Mouse (Mus musculus): ENCODE data around the gene Proser3. TPM values are rescaled to one million over a fixed set of nuclear protein-coding genes. Genes with fewer than 3 reads are reported as not detected.
"Not testable (repeated sequence)": the region's sequence is repeated elsewhere in the genome, so short reads cannot be mapped to it uniquely, and the experiment has no call there.

Gene Proser3
- polyA plus RNA-seq, 1 experiment from 2014 or later, result 12.1 TPM

DNA sequence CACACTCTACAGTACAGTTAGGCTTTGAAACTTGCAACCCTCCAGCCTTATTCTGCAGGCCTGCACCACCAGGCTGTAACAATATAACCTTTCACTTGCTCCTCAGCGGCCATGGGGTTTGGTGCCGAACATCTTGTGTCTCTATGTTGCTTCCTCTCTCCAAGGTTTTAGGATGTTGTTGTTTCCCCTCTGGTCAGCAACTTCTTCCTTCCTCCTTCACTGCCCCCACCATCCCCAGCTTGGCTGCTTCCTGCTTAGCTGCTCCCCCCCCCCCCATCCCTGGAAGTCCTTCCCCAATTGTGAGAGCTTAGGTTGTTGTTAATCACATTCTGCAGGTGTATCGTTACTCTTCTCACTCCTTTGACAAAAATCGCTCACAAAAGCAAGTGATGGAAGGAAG lies 44.0 kb downstream of the Proser3 start:
- 70% methylated on average over 4 of the region's 4 CpGs for WGBS
- no peak overlapping the region for H3K27ac ChIP-seq
- H3K36me3 ChIP-seq, result no peaks in the 10 kb centered on the region
- ATAC-seq (ENCODE audit: insufficient number of reproducible peaks, low FRiP score, low TSS enrichment, low read depth), result no peak
- no peaks in the 10 kb centered on the region for H3K9me3 ChIP-seq
- no peaks in the 10 kb centered on the region for H3K4me1 ChIP-seq
- H3K4me2 ChIP-seq, result no peak overlapping the region
- no peak overlapping the region for H3K9ac ChIP-seq
- H3K4me3 ChIP-seq, result no peak overlapping the region
- no peaks in the 10 kb centered on the region for H3K27me3 ChIP-seq

DNA sequence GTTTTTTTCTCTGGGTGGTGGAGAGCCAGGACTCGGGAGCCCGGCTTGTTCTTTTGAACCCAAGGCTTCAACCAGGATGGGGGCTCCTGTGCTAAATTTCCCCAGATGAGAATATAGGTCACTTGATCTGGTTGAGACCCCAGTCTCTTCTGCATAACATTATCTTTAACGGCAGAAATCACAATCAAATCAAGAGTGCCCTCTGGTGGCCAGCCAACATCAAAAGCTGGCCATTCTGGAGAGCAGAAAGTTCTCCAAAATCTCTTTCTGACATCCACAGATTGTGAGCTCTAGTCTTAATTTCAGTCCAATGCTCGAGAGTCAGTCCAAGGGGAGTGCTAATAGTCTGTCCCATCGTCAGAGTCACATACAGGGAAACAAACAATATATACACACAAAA lies 50.9 kb downstream of the Proser3 start:
- H3K9ac ChIP-seq; H3K4me3 ChIP-seq; H3K27ac ChIP-seq; ATAC-seq (ENCODE audit: insufficient number of reproducible peaks, low FRiP score, low TSS enrichment, low read depth); H3K4me2 ChIP-seq; H3K36me3 ChIP-seq; H3K27me3 ChIP-seq; H3K9me3 ChIP-seq; H3K4me1 ChIP-seq: not testable (repeated sequence)
- WGBS, result 68% methylated on average over 5 of the region's 5 CpGs

DNA sequence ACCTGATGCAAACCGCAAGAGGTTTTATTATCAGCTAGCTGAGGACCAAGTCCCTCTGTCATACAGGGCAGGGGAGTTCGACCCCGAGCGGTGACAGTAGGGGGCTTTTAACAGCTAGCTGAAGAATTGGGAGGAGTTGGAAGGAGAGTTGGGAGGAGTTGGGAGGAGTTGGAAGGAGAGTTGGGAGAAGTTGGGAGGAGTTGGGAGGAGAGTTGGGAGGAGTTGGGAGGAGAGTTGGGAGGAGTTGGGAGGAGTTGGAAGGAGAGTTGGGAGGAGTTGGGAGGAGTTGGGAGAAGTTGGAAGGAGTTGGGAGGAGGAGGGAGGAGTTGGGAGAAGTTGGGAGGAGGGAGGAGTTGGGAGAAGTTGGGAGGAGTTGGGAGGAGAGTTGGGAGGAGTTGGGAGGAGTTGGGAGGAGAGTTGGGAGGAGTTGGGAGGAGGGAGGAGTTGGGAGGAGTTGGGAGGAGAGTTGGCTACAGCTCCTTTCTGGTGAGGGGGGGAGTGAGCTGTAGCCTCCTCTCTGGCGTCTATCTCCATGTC lies 56.5 kb downstream of the Proser3 start:
- not testable (repeated sequence) for H3K4me3 ChIP-seq; ATAC-seq (ENCODE audit: insufficient number of reproducible peaks, low FRiP score, low TSS enrichment, low read depth); H3K9ac ChIP-seq; H3K4me2 ChIP-seq; H3K27me3 ChIP-seq; H3K36me3 ChIP-seq; H3K27ac ChIP-seq; H3K9me3 ChIP-seq; H3K4me1 ChIP-seq
- WGBS, result 45% methylated on average over 5 of the region's 5 CpGs

DNA sequence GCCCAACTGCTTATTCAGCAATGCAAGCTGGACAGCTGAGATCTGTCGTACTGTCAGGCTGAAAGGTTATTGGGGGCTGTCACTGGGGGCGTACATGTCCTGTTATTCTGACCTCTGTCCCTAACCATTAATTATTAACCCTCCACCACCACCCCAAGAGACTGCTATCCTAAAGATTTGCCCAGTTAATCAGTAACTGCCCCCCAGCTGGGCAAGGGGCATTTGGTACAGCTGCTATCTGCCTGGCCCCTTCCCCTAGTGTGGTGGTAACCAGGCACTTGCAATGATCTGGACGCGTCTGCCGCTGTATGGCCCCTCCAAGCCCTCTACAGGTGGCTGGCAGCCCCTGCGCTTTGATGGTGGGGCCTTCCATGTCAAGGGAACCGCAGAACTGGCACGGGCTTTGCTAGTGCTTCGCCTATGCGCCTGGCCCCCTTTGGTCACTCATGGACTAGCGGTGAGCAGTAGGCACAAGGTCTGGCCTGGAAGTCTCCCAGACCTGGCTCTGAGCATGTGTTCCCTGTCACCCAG lies 58.6 kb downstream of the Proser3 start, which contains the start of gene Prodh2:
Prodh2 (plus strand) TSS at position 222 of the 531 bp plus-strand sequence.
- H3K4me1 ChIP-seq, result 0 out of 2 replicates have a peak, but pooled peaks cover 3% of the 10 kb centered on the region
- no peak within 1 kb of the TSS for H3K4me3 ChIP-seq
- 59% methylated on average over 11 of the region's 11 CpGs for WGBS
- ATAC-seq (ENCODE audit: insufficient number of reproducible peaks, low FRiP score, low TSS enrichment, low read depth), result no peak
- H3K9ac ChIP-seq, result no peak within 1 kb of the TSS
- no peaks in the 10 kb centered on the region for H3K9me3 ChIP-seq
- no peaks in the 10 kb centered on the region for H3K36me3 ChIP-seq
- no peak within 1 kb of the TSS for H3K27ac ChIP-seq
- peaks cover 17% of the 10 kb centered on the region for H3K27me3 ChIP-seq
- H3K4me2 ChIP-seq, result no peak within 1 kb of the TSS

DNA sequence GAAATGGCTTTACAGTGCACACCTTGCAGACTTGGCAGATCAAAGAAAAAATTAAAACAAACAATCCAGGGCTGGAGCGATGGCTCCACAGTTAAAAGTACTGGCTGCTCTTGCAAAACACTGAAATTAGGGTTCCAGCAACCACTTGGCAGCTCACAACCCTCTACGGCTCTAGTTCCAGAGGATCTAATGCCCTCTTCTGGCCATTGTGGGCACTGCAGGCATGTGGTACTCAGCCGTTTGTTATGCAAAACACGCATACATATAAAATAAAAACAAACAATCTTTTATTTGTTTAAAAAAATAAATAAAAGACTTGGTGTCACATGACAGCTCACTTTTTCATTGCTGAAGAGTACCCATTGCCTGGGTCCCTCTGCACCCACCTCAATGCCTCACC lies 59.3 kb downstream of the Proser3 start:
- H3K4me2 ChIP-seq, result no peak overlapping the region
- no peaks in the 10 kb centered on the region for H3K36me3 ChIP-seq
- no peak for ATAC-seq (ENCODE audit: insufficient number of reproducible peaks, low FRiP score, low TSS enrichment, low read depth)
- no peak overlapping the region for H3K9ac ChIP-seq
- no peak overlapping the region for H3K4me3 ChIP-seq
- no peak overlapping the region for H3K27ac ChIP-seq
- no peaks in the 10 kb centered on the region for H3K9me3 ChIP-seq
- 0 out of 2 replicates have a peak, but pooled peaks cover 3% of the 10 kb centered on the region for H3K4me1 ChIP-seq
- 16% methylated on average over 4 of the region's 4 CpGs for WGBS
- peaks cover 17% of the 10 kb centered on the region for H3K27me3 ChIP-seq

DNA sequence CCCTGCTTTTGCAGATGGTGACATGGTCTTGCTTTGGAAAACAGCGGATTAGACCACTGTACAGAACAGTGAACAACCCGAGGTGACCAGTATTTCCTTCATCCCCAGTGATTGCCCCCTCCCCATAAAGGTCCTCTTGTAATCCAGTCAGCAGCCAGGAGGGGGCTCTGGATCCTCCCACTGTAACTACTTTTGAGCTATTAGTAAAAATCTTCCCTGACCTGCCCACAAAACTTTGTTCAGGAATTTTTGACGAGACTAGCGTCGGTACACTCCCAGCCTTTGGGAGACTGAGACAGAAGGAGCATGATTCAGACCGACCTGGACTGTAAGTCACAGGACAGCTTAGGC lies 61.2 kb downstream of the Proser3 start:
- Histone ChIP-seq H3K27ac (no peak overlapping the region), H3K9ac (no peak overlapping the region), H3K4me2 (no peak overlapping the region), H3K4me3 (no peak overlapping the region), H3K36me3 (no peaks in the 10 kb centered on the region), H3K9me3 (no peaks in the 10 kb centered on the region), H3K4me1 (0 out of 2 replicates have a peak, but pooled peaks cover 3% of the 10 kb centered on the region), H3K27me3 (peaks cover 17% of the 10 kb centered on the region)
- ATAC-seq (ENCODE audit: insufficient number of reproducible peaks, low FRiP score, low TSS enrichment, low read depth), result no peak
- 16% methylated on average over 6 of the region's 6 CpGs for WGBS

DNA sequence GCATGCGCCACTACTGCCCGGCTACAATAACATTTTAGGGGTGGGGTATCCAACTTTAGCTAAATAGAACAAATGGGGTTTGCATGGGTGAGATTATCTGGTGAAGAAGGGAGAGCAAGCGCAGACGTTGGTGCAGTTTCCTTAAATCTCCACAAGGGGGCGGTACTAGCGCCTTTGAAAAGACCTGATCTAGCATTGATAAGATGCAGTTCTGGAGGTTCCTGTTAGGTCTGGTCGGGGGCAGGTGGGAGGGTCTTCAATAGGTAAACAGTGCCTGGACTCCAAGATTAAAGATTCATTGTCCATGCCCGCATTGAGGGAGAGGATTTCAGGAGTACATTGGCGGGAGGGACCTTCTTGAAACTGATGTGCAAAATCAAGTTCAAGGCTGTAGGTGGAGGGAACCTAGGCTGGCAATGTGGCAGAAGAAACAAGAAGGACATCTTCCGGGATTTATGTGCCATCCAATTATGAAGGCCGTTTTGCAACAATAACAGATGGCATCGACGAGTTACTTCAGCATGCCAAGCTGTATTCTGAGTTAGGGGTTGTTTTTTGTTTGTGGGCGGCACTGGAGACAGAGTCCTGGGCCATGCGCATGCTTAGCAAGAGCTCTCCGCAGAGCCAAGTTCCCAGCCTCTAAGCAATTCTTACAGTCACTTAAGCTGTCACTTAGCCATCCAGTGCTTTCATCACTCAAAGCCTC lies 61.7 kb downstream of the Proser3 start:
- Histone ChIP-seq H3K9ac (no peak overlapping the region), H3K4me2 (no peak overlapping the region), H3K4me1 (0 out of 2 replicates have a peak, but pooled peaks cover 3% of the 10 kb centered on the region), H3K9me3 (no peaks in the 10 kb centered on the region), H3K36me3 (no peaks in the 10 kb centered on the region), H3K27ac (no peak overlapping the region), H3K27me3 (peaks cover 17% of the 10 kb centered on the region), H3K4me3 (no peak overlapping the region)
- no peak for ATAC-seq (ENCODE audit: insufficient number of reproducible peaks, low FRiP score, low TSS enrichment, low read depth)
- WGBS, result 32% methylated on average over 16 of the region's 16 CpGs

Small RNA genes within 50 kb of the gene (microRNA-seq; reads per million reads assigned to microRNA genes)
- gene Gm38670 (1.0 reads per million), gene Mir3569 (not detected)

Other genes starting within 250 kb of the Proser3 start
- 80.8 and 82.0 TPM in 2 replicates for gene Alkbh6, start 243.6 kb downstream of the Proser3 start, polyA plus RNA-seq (2015; fragmentation: Nextera tagmentation; extraction: Ambion mirVana)
- 37.1 and 42.8 TPM in 2 replicates for gene Syne4, start 237.5 kb downstream of the Proser3 start, polyA plus RNA-seq (2015; fragmentation: Nextera tagmentation; extraction: Ambion mirVana)
- 3.4 TPM in 1 of 2 replicates, not detected in the other for gene E130208F15Rik, start 230.6 kb downstream of the Proser3 start, polyA plus RNA-seq (2015; fragmentation: Nextera tagmentation; extraction: Ambion mirVana)
- gene Sdhaf1, start 228.4 kb downstream of the Proser3 start, polyA plus RNA-seq (2015; fragmentation: Nextera tagmentation; extraction: Ambion mirVana), result 13.7 and 18.8 TPM in 2 replicates
- 4.1 and 5.1 TPM in 2 replicates for gene Lrfn3, start 189.5 kb downstream of the Proser3 start, polyA plus RNA-seq (2015; fragmentation: Nextera tagmentation; extraction: Ambion mirVana)
- gene Tyrobp, start 138.5 kb downstream of the Proser3 start, polyA plus RNA-seq (2015; fragmentation: Nextera tagmentation; extraction: Ambion mirVana), result 78.9 and 87.7 TPM in 2 replicates
- 2.7 and 3.3 TPM in 2 replicates for gene Hcst, start 132.4 kb downstream of the Proser3 start, polyA plus RNA-seq (2015; fragmentation: Nextera tagmentation; extraction: Ambion mirVana)
- 1.4 and 2.1 TPM in 2 replicates for gene Nfkbid, start 130.6 kb downstream of the Proser3 start, polyA plus RNA-seq (2015; fragmentation: Nextera tagmentation; extraction: Ambion mirVana)
- gene Aplp1, start 106.8 kb downstream of the Proser3 start, polyA plus RNA-seq (2015; fragmentation: Nextera tagmentation; extraction: Ambion mirVana), result 28.6 and 32.7 TPM in 2 replicates
- gene Kirrel2, start 94.6 kb downstream of the Proser3 start, polyA plus RNA-seq (2015; fragmentation: Nextera tagmentation; extraction: Ambion mirVana), result 0.04 and 0.38 TPM in 2 replicates
- gene Nphs1, start 94.0 kb downstream of the Proser3 start, polyA plus RNA-seq (2015; fragmentation: Nextera tagmentation; extraction: Ambion mirVana), result 0.07 TPM in 1 of 2 replicates, not detected in the other
- gene Prodh2, start 58.7 kb downstream of the Proser3 start, polyA plus RNA-seq (2015; fragmentation: Nextera tagmentation; extraction: Ambion mirVana), result 0.18 TPM in 1 of 2 replicates, not detected in the other
- gene Arhgap33, start 17.2 kb downstream of the Proser3 start, polyA plus RNA-seq (2015; fragmentation: Nextera tagmentation; extraction: Ambion mirVana), result 7.8 and 8.0 TPM in 2 replicates
- 17.6 and 29.4 TPM in 2 replicates for gene Hspb6, start 121 bp downstream of the Proser3 start, polyA plus RNA-seq (2015; fragmentation: Nextera tagmentation; extraction: Ambion mirVana)
- gene Lin37, start 7.5 kb upstream of the Proser3 start, polyA plus RNA-seq (2015; fragmentation: Nextera tagmentation; extraction: Ambion mirVana), result 37.9 and 49.4 TPM in 2 replicates
- gene U2af1l4, start 11.0 kb upstream of the Proser3 start, polyA plus RNA-seq (2015; fragmentation: Nextera tagmentation; extraction: Ambion mirVana), result 83.0 and 85.3 TPM in 2 replicates
- gene Gm49396, start 11.0 kb upstream of the Proser3 start, polyA plus RNA-seq (2015; fragmentation: Nextera tagmentation; extraction: Ambion mirVana), result 12.2 and 12.4 TPM in 2 replicates
- 126 and 146 TPM in 2 replicates for gene Psenen, start 11.3 kb upstream of the Proser3 start, polyA plus RNA-seq (2015; fragmentation: Nextera tagmentation; extraction: Ambion mirVana)
- gene Igflr1, start 13.1 kb upstream of the Proser3 start, polyA plus RNA-seq (2015; fragmentation: Nextera tagmentation; extraction: Ambion mirVana), result 3.0 and 3.5 TPM in 2 replicates
- 7.3 and 8.1 TPM in 2 replicates for gene Kmt2b, start 36.4 kb upstream of the Proser3 start, polyA plus RNA-seq (2015; fragmentation: Nextera tagmentation; extraction: Ambion mirVana)
- gene Zbtb32, start 46.6 kb upstream of the Proser3 start, polyA plus RNA-seq (2015; fragmentation: Nextera tagmentation; extraction: Ambion mirVana), result 3.0 and 4.2 TPM in 2 replicates
- gene Upk1a, start 60.5 kb upstream of the Proser3 start, polyA plus RNA-seq (2015; fragmentation: Nextera tagmentation; extraction: Ambion mirVana), result 0.45 and 0.58 TPM in 2 replicates
- gene Cox6b1, start 73.9 kb upstream of the Proser3 start, polyA plus RNA-seq (2015; fragmentation: Nextera tagmentation; extraction: Ambion mirVana), result 739 and 763 TPM in 2 replicates
- gene Etv2, start 83.6 kb upstream of the Proser3 start, polyA plus RNA-seq (2015; fragmentation: Nextera tagmentation; extraction: Ambion mirVana), result not detected in 2 replicates
- 104 and 114 TPM in 2 replicates for gene Rbm42, start 98.0 kb upstream of the Proser3 start, polyA plus RNA-seq (2015; fragmentation: Nextera tagmentation; extraction: Ambion mirVana)
- gene Haus5, start 112.7 kb upstream of the Proser3 start, polyA plus RNA-seq (2015; fragmentation: Nextera tagmentation; extraction: Ambion mirVana), result 33.6 and 34.4 TPM in 2 replicates
- not detected in 2 replicates for gene Pmis2, start 119.3 kb upstream of the Proser3 start, polyA plus RNA-seq (2015; fragmentation: Nextera tagmentation; extraction: Ambion mirVana)
- gene 2200002J24Rik, start 146.6 kb upstream of the Proser3 start, polyA plus RNA-seq (2015; fragmentation: Nextera tagmentation; extraction: Ambion mirVana), result 1.1 and 1.4 TPM in 2 replicates
- 0.19 and 0.99 TPM in 2 replicates for gene Atp4a, start 159.9 kb upstream of the Proser3 start, polyA plus RNA-seq (2015; fragmentation: Nextera tagmentation; extraction: Ambion mirVana)
- 197 and 199 TPM in 2 replicates for gene Tmem147, start 177.2 kb upstream of the Proser3 start, polyA plus RNA-seq (2015; fragmentation: Nextera tagmentation; extraction: Ambion mirVana)
- 0.52 and 0.66 TPM in 2 replicates for gene Gapdhs, start 191.4 kb upstream of the Proser3 start, polyA plus RNA-seq (2015; fragmentation: Nextera tagmentation; extraction: Ambion mirVana)
- gene Sbsn, start 199.2 kb upstream of the Proser3 start, polyA plus RNA-seq (2015; fragmentation: Nextera tagmentation; extraction: Ambion mirVana), result 293 and 299 TPM in 2 replicates
- gene Dmkn, start 211.5 kb upstream of the Proser3 start, polyA plus RNA-seq (2015; fragmentation: Nextera tagmentation; extraction: Ambion mirVana), result 913 and 939 TPM in 2 replicates
- 3,274 and 3,770 TPM in 2 replicates for gene Krtdap, start 235.6 kb upstream of the Proser3 start, polyA plus RNA-seq (2015; fragmentation: Nextera tagmentation; extraction: Ambion mirVana)

All from limb, embryonic 15.5 days (tissue).